In the genomic region with DNA sequence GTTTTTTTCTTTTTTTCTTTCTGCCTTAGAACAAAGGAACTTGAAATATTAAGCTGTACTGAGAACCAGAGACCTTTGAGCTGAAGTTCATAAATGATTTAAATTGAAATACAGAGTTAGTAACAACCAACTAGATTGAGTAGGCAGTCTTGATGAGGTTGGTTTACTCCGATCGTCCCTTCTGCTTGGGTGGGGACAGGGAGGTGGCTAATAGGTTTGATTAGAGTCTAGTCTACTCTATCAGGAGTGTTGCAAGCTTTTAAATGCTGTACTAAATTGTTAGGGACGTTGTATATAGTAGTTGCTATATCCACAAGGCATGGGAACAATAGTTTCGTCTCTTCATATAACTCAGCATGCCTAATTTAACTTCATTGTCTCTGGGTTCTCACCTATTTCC, we compare ENCODE assay signal across 9 mouse cellular contexts. TPM values are rescaled to one million over a fixed set of nuclear protein-coding genes. Genes with fewer than 3 reads are reported as not detected.
DNase-seq lines count a peak whose midpoint lies in the region; ATAC-seq lines count a peak whose summit lies in the region.
"Had no signal": no experiment of that assay in that cellular context is flagged by ENCODE, and none has a peak within 500 bp of the region (broad histone marks: within the 10 kb centered on the region; RNA-seq: fewer than 3 reads in every experiment).

No protein-coding gene starts in this region.

- DNase-seq in kidney, adult 9 months: no peak
- DNase-seq in hindbrain, embryonic 14.5 days (ENCODE audit: low spot score): no peak
- DNase-seq in right cerebral cortex, postnatal 36 days (ENCODE audit: low spot score in 2 of 2): no peak
- no peak for DNase-seq in frontal cortex, postnatal 36 days (ENCODE audit: low spot score in 2 of 2)
- DNase-seq in gastrocnemius, adult 18-20 months (ENCODE audit: low spot score): no peak
- DNase-seq: kidney, adult 11 months had no signal

- no peaks in the 10 kb centered on the region for H3K9me3 ChIP-seq in kidney, embryonic 16.5 days (ENCODE audit: low read length)
- H3K9me3 ChIP-seq in embryonic facial prominence, embryonic 13.5 days: no peaks in the 10 kb centered on the region
- no peaks in the 10 kb centered on the region for H3K9me3 ChIP-seq in hindbrain, embryonic 14.5 days (ENCODE audit: control insufficient read depth, low read length)
- no peaks in the 10 kb centered on the region for H3K9me3 ChIP-seq in midbrain, embryonic 12.5 days

- no peaks in the 10 kb centered on the region for H3K27me3 ChIP-seq in kidney, embryonic 16.5 days (ENCODE audit: insufficient read depth, low read length)
- no peaks in the 10 kb centered on the region for H3K27me3 ChIP-seq in embryonic facial prominence, embryonic 13.5 days
- no peaks in the 10 kb centered on the region for H3K27me3 ChIP-seq in hindbrain, embryonic 14.5 days (ENCODE audit: control insufficient read depth, insufficient read depth, low read length)
- H3K27me3 ChIP-seq in midbrain, embryonic 12.5 days: no peaks in the 10 kb centered on the region

- peak overlapping the region; percentile 67; the same call in 1 of the 2 replicates for H3K9ac ChIP-seq in kidney, embryonic 16.5 days (replicated peaks; ENCODE audit: low read length)
- H3K9ac ChIP-seq in embryonic facial prominence, embryonic 13.5 days: no peak overlapping the region
- H3K9ac ChIP-seq in hindbrain, embryonic 14.5 days: 0 out of 2 replicates have a peak overlapping the region, but pooled peaks have one; percentile 10
- no peak overlapping the region for H3K9ac ChIP-seq in midbrain, embryonic 12.5 days (replicated peaks)

- H3K27ac ChIP-seq in kidney, embryonic 16.5 days (ENCODE audit: low read length): peak overlapping the region; percentile 94
- H3K27ac ChIP-seq in embryonic facial prominence, embryonic 13.5 days: 0 out of 2 replicates have a peak overlapping the region, but pooled peaks have one; percentile 22
- 0 out of 2 replicates have a peak overlapping the region, but pooled peaks have one; percentile 27 for H3K27ac ChIP-seq in hindbrain, embryonic 14.5 days
- H3K27ac ChIP-seq in midbrain, embryonic 12.5 days (replicated peaks): 0 out of 2 replicates have a peak overlapping the region, but pooled peaks have one; percentile 27

- peaks cover 75% of the 10 kb centered on the region for H3K4me1 ChIP-seq in kidney, embryonic 16.5 days (ENCODE audit: insufficient read depth, low read length)
- H3K4me1 ChIP-seq in embryonic facial prominence, embryonic 13.5 days: peaks cover 70% of the 10 kb centered on the region
- peaks cover 50% of the 10 kb centered on the region for H3K4me1 ChIP-seq in hindbrain, embryonic 14.5 days (replicated peaks; ENCODE audit: control insufficient read depth, insufficient read depth, low read length)
- peaks cover 63% of the 10 kb centered on the region for H3K4me1 ChIP-seq in midbrain, embryonic 12.5 days

- WGBS in kidney, embryonic 16.5 days: 38% methylated on average over 4 of the region's 4 CpGs
- WGBS in embryonic facial prominence, embryonic 13.5 days: 62% methylated on average over 4 of the region's 4 CpGs
- WGBS in hindbrain, embryonic 14.5 days: 54% methylated on average over 4 of the region's 4 CpGs
- 82% methylated on average over 4 of the region's 4 CpGs for WGBS in midbrain, embryonic 12.5 days

- no peak for ATAC-seq in kidney, embryonic 16.5 days (ENCODE audit: low FRiP score, low TSS enrichment)
- no peak for ATAC-seq in embryonic facial prominence, embryonic 13.5 days (ENCODE audit: insufficient number of reproducible peaks, insufficient read depth, low FRiP score, low TSS enrichment, low read depth)
- no peak for ATAC-seq in hindbrain, embryonic 14.5 days (ENCODE audit: low FRiP score)
- no peak for ATAC-seq in midbrain, embryonic 12.5 days (ENCODE audit: low FRiP score, low read depth)

- H3K36me3 ChIP-seq in kidney, embryonic 16.5 days (ENCODE audit: insufficient read depth, low read length): peaks cover 3% of the 10 kb centered on the region
- H3K36me3 ChIP-seq in embryonic facial prominence, embryonic 13.5 days: no peaks in the 10 kb centered on the region
- no peaks in the 10 kb centered on the region for H3K36me3 ChIP-seq in hindbrain, embryonic 14.5 days (replicated peaks; ENCODE audit: control insufficient read depth, insufficient read depth)
- H3K36me3 ChIP-seq in midbrain, embryonic 12.5 days: no peaks in the 10 kb centered on the region

- peak overlapping the region; percentile 21 for H3K4me3 ChIP-seq in kidney, embryonic 16.5 days (ENCODE audit: low read length)
- 0 out of 2 replicates have a peak overlapping the region, but pooled peaks have one; percentile 1 for H3K4me3 ChIP-seq in embryonic facial prominence, embryonic 13.5 days
- H3K4me3 ChIP-seq in hindbrain, embryonic 14.5 days (replicated peaks; ENCODE audit: low read length): no peak overlapping the region
- H3K4me3 ChIP-seq in midbrain, embryonic 12.5 days: no peak overlapping the region

- peak overlapping the region; percentile 42 for H3K4me2 ChIP-seq in kidney, embryonic 16.5 days (replicated peaks; ENCODE audit: low read depth, low read length)
- H3K4me2 ChIP-seq in embryonic facial prominence, embryonic 13.5 days: peak overlapping the region; percentile 49
- peak overlapping the region; percentile 27; the same call in 1 of the 2 replicates for H3K4me2 ChIP-seq in hindbrain, embryonic 14.5 days (replicated peaks)
- H3K4me2 ChIP-seq in midbrain, embryonic 12.5 days (replicated peaks): peak overlapping the region; percentile 16

RNA-seq across cellular contexts. Expression of gene Klf3, which starts 4.4 kb away (rescaled TPM):
- polyA plus RNA-seq in kidney, embryonic 16.5 days (2015; fragmentation: Nextera tagmentation; extraction: Ambion mirVana): 49.7 and 66.4 TPM in 2 replicates
- 58.2 and 58.3 TPM in 2 replicates for polyA plus RNA-seq in embryonic facial prominence, embryonic 13.5 days (2015; fragmentation: Nextera tagmentation; extraction: Ambion mirVana)
- 24.3 and 25.8 TPM in 2 replicates for polyA plus RNA-seq in hindbrain, embryonic 14.5 days (2014; fragmentation: Nextera tagmentation; extraction: Ambion mirVana)
- polyA plus RNA-seq in midbrain, embryonic 12.5 days (2016; fragmentation: Nextera tagmentation; extraction: Ambion mirVana): 37.4 and 39.9 TPM in 2 replicates
- total RNA-seq in gastrocnemius, adult 18-20 months (2021): 10 to 100 TPM; 12.7 to 22.1 TPM

Comparison
In these comparisons a context has a peak if more than half of its experiments do, and no peak if none do; other contexts are left out.
1. H3K27ac ChIP-seq: peak in every context shown above with its lines; median percentile 94 in kidney, embryonic 16.5 days; 27 in hindbrain, embryonic 14.5 days; 27 in midbrain, embryonic 12.5 days; 22 in embryonic facial prominence, embryonic 13.5 days.
2. H3K4me3 ChIP-seq: peak in kidney, embryonic 16.5 days (single experiment) and embryonic facial prominence, embryonic 13.5 days (single experiment); none in hindbrain, embryonic 14.5 days (single experiment) and midbrain, embryonic 12.5 days (single experiment).
3. H3K9ac ChIP-seq: peak in kidney, embryonic 16.5 days (single experiment) and hindbrain, embryonic 14.5 days (single experiment); none in embryonic facial prominence, embryonic 13.5 days (single experiment) and midbrain, embryonic 12.5 days (single experiment).
4. Peak in every context shown above with its lines, with median percentiles within 50 percentile points of each other: H3K4me2 ChIP-seq.